Mouse (Mus musculus) layer of hippocampus, adult 2 months (tissue): ENCODE results near the gene Atp10b. TPM values are rescaled to one million over a fixed set of nuclear protein-coding genes. Genes with fewer than 3 reads are reported as not detected.

Source experiments
- DNase-seq, 2 experiments: peaks; one replicate each; pipeline ENCODE4 v3.0.0; 2022; ENCODE audit warnings: low spot score in 2 of 2
- H3K27ac ChIP-seq: fragments of 200-600 bp; 2 replicates; pipeline ENCODE4 v1.8.1; 2022
- H3K4me3 ChIP-seq: fragments of 200-600 bp; 2 replicates; pipeline ENCODE4 v1.8.1; 2022; ENCODE audit warnings: mild to moderate bottlenecking
- CTCF ChIP-seq: fragments of 200-600 bp; conservative IDR thresholded peaks from 2 replicates; pipeline ENCODE4 v1.8.1; 2022; ENCODE audit warnings: antibody characterized with exemption, mild to moderate bottlenecking, moderate library complexity
- total RNA-seq, 2 experiments: library from RNA; stranded (reverse); gene quantifications; 2 replicates each; pipeline ENCODE4 v1.2.3; 2021

Atp10b gene
- total RNA-seq, 2 experiments from 2014 or later: 0.54 to 1.3 TPM

DNA sequence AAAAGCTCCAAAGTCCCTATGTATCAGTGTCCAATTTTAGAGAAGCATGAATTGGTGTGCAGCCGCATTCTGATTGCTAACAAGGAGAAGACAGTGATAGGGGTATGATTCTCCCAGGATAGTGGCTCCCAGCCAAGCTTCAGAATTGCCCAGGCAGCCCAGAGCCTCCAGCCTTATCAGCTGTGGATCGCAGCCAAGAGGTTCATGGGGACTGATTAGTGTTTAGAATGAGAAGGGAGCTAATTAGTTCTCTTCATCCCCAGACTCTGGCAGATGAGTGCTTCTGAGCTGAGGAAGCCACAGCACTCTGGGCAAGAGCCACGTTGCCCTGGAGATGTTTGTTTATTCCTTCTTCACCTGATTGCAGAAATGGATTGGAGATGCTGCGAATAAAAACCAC lies 67.3 kb downstream of the Atp10b start:
- peak; percentile 34 to 60 for DNase-seq
- Histone ChIP-seq H3K27ac (no peak overlapping the region), H3K4me3 (no peak overlapping the region)
- no peak for TF ChIP-seq CTCF

DNA sequence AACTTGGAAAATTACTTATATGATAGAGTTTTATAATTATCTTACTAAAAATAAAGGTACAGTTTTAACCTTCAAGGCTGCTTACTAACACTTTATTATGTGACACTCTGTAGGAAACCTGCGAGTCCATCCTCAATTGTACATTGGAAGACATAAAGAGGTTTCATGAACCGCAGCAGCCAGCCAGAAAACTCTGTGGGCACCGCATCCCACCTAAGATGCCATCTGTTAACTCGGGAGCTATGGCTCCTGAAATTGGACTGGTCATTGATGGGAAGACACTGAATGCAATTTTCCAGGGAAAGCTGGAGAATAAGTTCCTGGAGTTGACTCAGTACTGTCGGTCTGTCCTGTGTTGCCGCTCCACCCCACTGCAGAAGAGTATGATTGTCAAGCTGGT lies 80.6 kb downstream of the Atp10b start:
- no peak for TF ChIP-seq CTCF
- H3K4me3 ChIP-seq: no peak overlapping the region
- DNase-seq: no peak
- H3K27ac ChIP-seq: no peak overlapping the region

DNA sequence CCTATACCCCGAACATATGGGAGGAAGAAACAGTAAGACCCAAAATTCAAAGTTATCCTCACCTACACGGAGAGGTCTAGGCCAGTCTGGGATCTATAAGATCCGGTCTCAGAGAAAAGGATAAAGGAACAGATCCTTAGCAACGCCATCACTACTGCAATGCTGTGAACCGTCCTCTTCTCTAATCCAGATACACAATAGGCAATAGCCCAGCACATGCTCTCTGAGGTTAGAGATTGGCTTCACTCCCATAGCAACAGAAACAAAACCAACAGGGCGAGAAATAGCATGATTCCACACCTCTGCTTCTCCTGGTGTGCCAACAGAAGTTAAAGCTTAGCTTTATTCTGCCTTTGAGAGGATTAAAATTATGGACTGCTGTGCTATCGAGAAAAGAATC lies 82.4 kb downstream of the Atp10b start:
- no peak for TF ChIP-seq CTCF
- no peak overlapping the region for H3K4me3 ChIP-seq
- no peak for DNase-seq
- 0 out of 2 replicates have a peak overlapping the region, but pooled peaks have one; percentile 14 for H3K27ac ChIP-seq

DNA sequence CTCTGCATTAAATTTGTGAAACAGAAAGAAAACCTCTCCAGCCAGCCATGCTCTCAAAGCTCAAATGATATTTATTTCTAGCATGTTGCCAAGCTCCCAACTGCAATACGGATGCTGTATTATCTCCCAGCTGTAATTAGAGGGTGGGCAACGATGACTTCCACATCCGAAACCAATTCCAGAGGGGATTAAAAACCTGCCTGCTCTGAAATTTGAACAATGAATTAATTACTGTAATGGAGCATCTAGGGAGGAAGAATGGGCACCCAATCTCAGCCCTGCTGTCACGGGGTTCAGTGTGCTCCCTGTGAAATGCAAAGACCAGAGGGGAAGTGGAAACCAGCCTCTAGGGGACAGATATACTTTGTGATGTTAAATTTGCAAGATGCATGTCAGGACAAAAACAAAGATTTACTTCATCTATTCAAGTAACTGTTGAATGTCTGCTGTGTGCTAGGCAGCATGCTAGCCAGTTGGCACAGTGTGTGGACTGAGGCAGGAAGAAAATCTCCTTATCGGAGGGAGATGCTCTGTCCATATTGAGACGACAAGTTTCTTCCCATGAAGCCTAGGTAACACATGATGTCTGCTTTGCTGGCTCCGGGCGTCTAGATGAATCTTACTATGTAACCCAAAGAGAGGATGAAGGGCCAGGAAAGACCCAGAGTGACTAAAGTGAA lies 86.8 kb downstream of the Atp10b start:
- Histone ChIP-seq H3K4me3 (no peak overlapping the region), H3K27ac (no peak overlapping the region)
- TF ChIP-seq CTCF: no peak
- no peak for DNase-seq

DNA sequence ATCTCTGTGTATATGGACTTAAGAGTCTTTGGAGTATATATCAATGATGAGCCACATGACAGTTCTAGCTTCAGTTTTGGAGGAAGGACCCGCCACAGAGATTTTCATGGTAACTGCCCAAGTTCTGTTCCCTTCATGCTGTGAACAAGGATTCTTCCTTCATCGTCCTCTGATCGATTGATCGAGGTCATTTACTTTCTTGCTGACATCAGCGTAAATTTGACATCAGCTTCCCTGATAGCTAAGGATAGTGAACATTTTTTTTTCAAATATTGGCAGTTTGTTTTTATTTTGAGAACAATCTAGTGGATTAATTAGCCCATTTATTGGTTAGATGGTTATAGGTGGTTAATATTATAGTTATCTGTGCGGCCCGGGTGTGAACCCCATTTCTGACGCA lies 90.1 kb downstream of the Atp10b start:
- Histone ChIP-seq H3K27ac (no peak overlapping the region), H3K4me3 (no peak overlapping the region)
- TF ChIP-seq CTCF: no peak
- no peak for DNase-seq

DNA sequence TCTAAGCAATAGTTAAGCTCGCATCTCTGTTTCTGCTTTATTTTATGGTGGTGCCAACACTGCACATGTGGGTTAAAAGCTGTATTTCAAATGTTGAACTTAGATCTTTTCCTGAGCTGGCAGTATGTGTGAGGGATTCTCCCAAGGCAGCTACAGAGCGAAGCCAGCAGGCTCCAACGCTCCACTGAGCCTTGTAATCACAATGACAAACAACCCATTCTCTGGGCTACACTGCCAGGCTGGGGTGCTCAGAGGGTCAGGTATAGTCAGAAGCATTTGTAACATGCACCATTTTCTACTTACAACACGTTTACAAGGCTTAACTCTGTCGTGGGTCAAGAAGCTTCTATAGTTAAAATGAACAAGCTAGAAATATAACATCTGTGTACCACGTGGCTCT lies 103.4 kb downstream of the Atp10b start:
- Histone ChIP-seq H3K27ac (no peak overlapping the region), H3K4me3 (no peak overlapping the region)
- TF ChIP-seq CTCF: no peak
- no peak for DNase-seq

DNA sequence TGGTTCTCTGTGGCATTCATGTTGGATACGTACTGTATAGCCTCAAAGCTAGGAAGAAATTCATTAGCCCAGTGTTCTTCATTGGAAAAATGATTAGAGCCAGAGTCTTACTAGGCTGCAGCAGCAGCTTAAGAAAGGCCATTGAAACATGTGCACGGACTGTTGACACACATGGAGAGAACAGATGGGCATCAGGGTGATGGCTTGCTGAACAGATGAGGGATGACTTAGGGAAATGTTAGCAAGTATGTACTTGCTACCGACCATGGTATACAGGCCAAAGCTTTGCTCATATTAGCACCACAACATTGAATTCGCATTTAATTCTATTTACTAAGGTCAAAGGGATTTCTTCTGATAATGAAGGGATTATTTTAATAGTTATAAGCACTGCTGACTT lies 105.6 kb downstream of the Atp10b start:
- peak in 1 of 2 experiments; percentile 11 for DNase-seq
- H3K27ac ChIP-seq: no peak overlapping the region
- H3K4me3 ChIP-seq: no peak overlapping the region
- TF ChIP-seq CTCF: no peak

DNA sequence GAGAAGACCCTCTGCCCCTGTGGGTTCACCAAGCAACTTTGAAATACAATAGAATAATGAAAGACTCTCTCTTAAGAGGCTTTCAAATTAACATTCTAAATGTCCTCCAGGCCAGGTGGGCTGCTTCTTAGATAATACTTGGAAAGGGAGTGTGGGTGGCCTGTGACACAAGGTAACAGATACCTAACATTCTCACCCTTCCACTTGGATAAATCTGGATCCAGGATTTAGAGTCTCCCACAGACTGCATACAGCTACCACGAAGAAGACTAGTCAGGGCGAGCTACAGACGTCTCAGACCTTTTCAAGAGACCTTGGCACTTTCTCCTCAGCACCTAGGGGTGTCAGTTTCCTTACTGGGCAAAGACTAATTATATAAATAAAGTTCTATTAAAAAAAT lies 107.6 kb downstream of the Atp10b start:
- TF ChIP-seq CTCF: no peak
- H3K4me3 ChIP-seq: no peak overlapping the region
- no peak overlapping the region for H3K27ac ChIP-seq
- no peak for DNase-seq

DNA sequence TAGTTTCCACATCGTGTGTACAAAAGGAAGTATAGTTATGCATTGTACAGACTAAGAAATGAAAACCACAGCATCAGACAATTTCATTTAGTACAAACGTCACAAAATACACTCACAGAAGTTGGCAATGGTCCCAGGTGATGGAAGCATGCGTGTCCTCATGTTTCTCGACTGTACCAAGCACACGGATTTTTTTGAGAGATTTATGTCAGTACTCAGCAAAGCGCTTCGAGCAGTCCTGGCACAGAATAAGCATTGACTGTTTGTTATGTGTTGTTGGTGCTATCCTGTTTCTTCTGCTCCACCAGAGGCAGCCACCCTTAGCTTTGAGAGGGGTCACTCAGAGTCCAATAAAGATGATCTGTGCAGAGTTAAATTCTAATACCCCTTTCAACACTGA lies 108.1 kb downstream of the Atp10b start:
- no peak for DNase-seq
- no peak overlapping the region for H3K27ac ChIP-seq
- TF ChIP-seq CTCF: no peak
- no peak overlapping the region for H3K4me3 ChIP-seq

DNA sequence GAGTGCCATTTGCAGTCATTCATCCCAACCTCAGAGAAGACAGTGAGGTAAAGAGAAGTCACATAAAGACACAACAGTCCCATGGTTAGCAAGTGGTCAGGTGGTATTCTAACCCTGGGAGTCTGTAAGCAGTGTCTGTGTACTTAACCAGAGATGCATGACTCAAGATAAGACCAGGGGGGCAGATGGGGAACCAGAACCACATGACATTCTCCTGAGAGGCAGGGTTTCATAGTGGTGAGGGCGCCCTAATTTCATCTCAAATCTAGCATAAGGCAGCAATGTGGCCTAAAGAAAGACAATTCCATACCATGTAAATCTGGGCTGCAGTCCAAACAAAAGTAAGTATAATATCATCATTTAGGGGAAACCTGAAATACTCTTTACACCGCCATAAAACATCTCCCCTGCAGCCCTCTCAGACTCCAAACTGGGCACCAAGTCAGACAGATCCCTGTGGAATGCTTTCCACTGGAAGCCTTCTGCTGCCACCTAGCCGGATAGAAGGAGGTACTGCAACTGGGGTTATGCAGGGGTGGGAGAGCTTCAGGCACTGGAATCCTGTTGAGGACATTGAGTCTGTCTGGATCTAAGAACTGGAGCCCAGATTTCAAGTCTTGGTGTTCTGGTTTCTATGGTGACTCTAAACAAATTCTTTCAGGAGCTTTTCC lies 114.0 kb downstream of the Atp10b start:
- peak; percentile 98 for TF ChIP-seq CTCF

DNA sequence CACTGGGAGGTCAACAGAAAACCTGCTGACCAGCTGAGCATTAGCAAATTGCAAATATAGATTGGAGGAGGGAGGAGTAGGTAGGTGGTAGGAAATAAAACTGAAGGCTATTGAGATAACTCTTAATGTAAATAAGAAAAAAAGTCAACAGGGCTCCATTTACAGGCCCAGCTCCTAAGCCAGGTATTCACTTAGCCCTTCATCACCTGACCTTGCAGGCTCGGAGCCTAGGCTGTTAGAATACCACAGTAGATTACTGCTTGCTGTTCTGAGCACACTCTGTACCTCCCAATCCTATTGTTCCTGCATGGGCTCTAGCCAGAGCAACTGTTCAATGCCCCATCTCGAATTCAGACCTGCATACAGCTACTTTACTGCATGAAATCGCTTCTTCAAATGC lies 117.8 kb downstream of the Atp10b start:
- no peak overlapping the region for H3K4me3 ChIP-seq
- DNase-seq: no peak
- H3K27ac ChIP-seq: no peak overlapping the region
- TF ChIP-seq CTCF: no peak

More for the DNA sequence above, 114.0 kb downstream of the Atp10b start:
- no peak overlapping the region for H3K4me3 ChIP-seq
- no peak overlapping the region for H3K27ac ChIP-seq
- DNase-seq: peak; percentile 72 to 79

DNA sequence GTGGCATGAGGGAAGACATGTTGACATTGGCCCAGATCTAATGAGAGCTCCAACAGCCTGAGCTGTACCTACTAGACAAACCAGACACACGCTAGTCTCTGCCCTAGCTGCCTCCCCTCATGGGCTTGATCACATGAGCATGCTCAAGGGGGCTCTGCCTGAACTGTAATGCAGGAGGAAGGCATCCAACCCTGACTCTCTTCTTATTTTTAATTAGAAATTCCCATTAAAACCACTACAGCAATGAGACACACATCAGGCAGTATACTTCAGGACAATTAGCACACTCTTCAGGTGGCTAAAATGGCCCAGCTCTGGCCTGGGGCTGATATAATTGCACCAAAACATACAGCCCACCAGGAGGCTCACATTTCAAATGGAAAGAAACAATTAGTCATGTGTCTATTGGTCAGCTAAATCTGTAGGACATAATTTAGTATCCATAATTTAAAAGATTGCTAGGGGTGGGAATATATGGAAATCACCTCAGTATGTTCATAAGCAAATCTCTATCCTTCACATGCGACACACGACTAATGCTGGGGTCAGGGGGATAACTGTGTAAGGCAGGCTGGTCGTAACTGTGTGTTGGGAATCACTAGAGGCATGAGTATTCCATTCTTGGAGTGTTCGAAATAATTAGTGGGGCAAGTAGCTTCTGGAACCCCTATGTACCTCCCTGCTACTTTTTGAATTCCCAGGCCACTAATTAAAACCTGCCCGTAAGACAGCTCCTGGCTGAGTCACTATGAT lies 120.0 kb downstream of the Atp10b start:
- H3K4me3 ChIP-seq: no peak overlapping the region
- no peak for DNase-seq
- TF ChIP-seq CTCF: no peak
- peak overlapping the region; percentile 20; the same call in 1 of the 2 replicates for H3K27ac ChIP-seq

DNA sequence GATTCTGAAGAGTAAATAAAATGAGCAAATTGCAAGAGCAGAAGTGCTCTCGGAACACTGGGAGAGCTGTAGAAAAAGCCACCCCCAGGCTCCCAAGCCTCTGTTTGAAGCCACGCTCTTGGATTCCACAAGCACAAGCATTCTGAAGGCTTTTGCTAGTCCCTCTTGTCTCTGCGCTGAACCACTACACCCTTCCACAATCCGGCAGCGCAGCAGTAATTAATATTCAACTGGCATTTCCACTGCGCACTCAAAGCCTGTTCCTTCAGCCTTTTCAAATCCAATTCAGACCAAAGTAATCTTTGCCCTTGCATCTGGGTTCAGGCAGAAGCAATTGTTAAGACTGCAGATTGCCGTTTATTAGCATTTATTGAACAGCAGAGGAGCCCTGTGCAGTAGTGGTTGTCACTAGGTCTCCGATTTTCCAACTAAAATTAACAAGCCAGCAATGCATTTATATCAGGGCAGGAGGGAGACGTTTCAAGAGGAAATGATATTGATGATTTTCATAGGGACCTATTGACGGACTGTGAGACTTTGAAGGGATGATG lies 120.7 kb downstream of the Atp10b start:
- TF ChIP-seq CTCF: no peak
- DNase-seq: peak in 1 of 2 experiments; percentile 24
- Histone ChIP-seq H3K27ac (peak overlapping the region; percentile 20; the same call in 1 of the 2 replicates), H3K4me3 (peak overlapping the region; percentile 18; the same call in 1 of the 2 replicates)
